Mouse (Mus musculus) myocyte (in vitro differentiated cells): ENCODE data around the gene Cerk.

ENCODE experiments used
- CEBPB ChIP-seq: IDR thresholded peaks from 2 replicates; pipeline ENCODE4 v1.6.1; 2011; ENCODE audit warnings: mild to moderate bottlenecking, moderate library complexity; ENCODE audit not compliant: poor library complexity, insufficient read depth, severe bottlenecking
- MAX ChIP-seq: IDR thresholded peaks from one replicate; pipeline ENCODE4 v1.6.1; 2011; ENCODE audit warnings: low read depth, mild to moderate bottlenecking, control low read depth
- MYOD1 ChIP-seq, 3 experiments: IDR thresholded peaks; one replicate each; pipeline ENCODE4 v1.6.1; 2011; ENCODE audit warnings: control low read depth in 2 of 3, low read depth in 2 of 3, mild to moderate bottlenecking in 2 of 3, moderate library complexity in 1 of 3; ENCODE audit not compliant: insufficient read length in 2 of 3, control insufficient read depth in 1 of 3
- MYOG ChIP-seq, 3 experiments: IDR thresholded peaks; one replicate each; pipeline ENCODE4 v1.6.1; 2011; ENCODE audit warnings: control low read depth in 2 of 3, low read depth in 2 of 3, mild to moderate bottlenecking in 2 of 3; ENCODE audit not compliant: insufficient read length in 2 of 3, control insufficient read depth in 1 of 3, insufficient read depth in 1 of 3
- POLR2A ChIP-seq: IDR thresholded peaks from one replicate; pipeline ENCODE4 v1.6.1; 2011; ENCODE audit warnings: low read depth, mild to moderate bottlenecking, control low read depth, moderate library complexity; ENCODE audit not compliant: insufficient read length
- POLR2AphosphoS2 ChIP-seq: IDR thresholded peaks from one replicate; pipeline ENCODE4 v1.6.1; 2011; ENCODE audit warnings: low read depth, control low read depth; ENCODE audit not compliant: insufficient read length
- REST ChIP-seq: IDR thresholded peaks from one replicate; pipeline ENCODE4 v1.6.1; 2011; ENCODE audit warnings: mild to moderate bottlenecking, control low read depth, moderate library complexity; ENCODE audit not compliant: insufficient read depth, insufficient read length
- TCF12 ChIP-seq: IDR thresholded peaks from one replicate; pipeline ENCODE4 v1.6.1; 2011; ENCODE audit warnings: mild to moderate bottlenecking, control low read depth; ENCODE audit not compliant: poor library complexity, insufficient read depth, severe bottlenecking
- TCF3 ChIP-seq: IDR thresholded peaks from one replicate; pipeline ENCODE4 v1.6.1; 2011; ENCODE audit warnings: low read depth, control low read depth; ENCODE audit not compliant: insufficient read length
- USF1 ChIP-seq: IDR thresholded peaks from one replicate; pipeline ENCODE4 v1.6.1; 2011; ENCODE audit warnings: low read depth, mild to moderate bottlenecking, control low read depth, moderate library complexity

DNA sequence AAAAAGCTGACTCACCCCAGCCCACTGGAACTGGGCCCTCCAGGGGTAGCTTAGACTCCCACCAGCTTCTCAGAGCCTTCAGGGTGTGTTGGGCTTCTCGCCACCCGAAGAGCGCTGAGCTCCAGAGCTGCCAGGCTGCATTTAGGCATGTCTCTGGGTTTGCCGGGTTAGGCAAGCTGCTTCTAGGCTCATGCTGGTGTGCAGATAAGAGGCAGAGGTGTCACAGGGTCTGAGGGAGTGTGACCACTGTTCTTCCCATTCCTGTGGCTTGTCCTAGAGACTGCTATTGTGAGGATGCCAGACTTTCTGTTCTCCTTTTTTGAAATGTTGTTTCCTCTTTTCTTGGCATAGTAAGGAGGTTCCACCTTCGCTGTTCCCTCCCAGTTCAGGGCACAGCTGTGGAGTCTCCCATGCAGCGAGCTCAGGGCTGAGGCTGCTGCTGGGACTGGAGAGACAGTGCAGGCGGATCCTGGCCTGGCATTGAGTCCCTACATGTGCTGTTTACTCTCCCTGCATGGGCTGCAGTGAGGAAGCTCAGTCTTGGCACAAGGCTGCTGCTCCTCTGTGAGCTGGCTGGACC is 39.1 kb upstream of the Cerk start:
- TF ChIP-seq POLR2A (no peak), MAX (no peak), USF1 (no peak), MYOG (IDR thresholded peaks at IDR 0.05; ENCODE audit: control insufficient read depth in 1 of 3, insufficient read depth in 1 of 3, insufficient read length in 2 of 3, low read depth in 2 of 3) (no peak), TCF12 (no peak), REST (no peak), TCF3 (no peak), POLR2AphosphoS2 (no peak), CEBPB (no peak), MYOD1 (IDR thresholded peaks at IDR 0.05; ENCODE audit: control insufficient read depth in 1 of 3, insufficient read length in 2 of 3, low read depth in 2 of 3) (no peak)
